Mouse (Mus musculus) lung, postnatal 0 days (tissue): ENCODE results near the gene Clk1. TPM values are rescaled to one million over a fixed set of nuclear protein-coding genes. Genes with fewer than 3 reads are reported as not detected.
"Not testable (repeated sequence)": the region's sequence is repeated elsewhere in the genome, so short reads cannot be mapped to it uniquely, and the experiment has no call there.

Experiments used
- ATAC-seq: fragments of 200-750 bp; cut with Nextera tagmentation; 2 replicates; pipeline ENCODE4 v1.8.0; 2017; ENCODE audit warnings: moderate library complexity
- DNase-seq: peaks from one replicate; pipeline ENCODE4 v3.0.0-alpha.2; 2016; ENCODE audit warnings: low spot score
- H3K27ac ChIP-seq: fragments of 300-500 bp; sonication (generic); 2 replicates; pipeline ENCODE4 v1.5.1; 2014; ENCODE audit warnings: antibody characterized with exemption, mild to moderate bottlenecking, low read length, mixed read lengths
- H3K27me3 ChIP-seq: fragments of 300-500 bp; sonication (generic); replicated peaks from 2 replicates; pipeline ENCODE4 v1.6.1; 2014; ENCODE audit warnings: low read length, mixed read lengths; ENCODE audit not compliant: insufficient read depth
- H3K36me3 ChIP-seq: fragments of 300-500 bp; sonication (generic); 2 replicates; pipeline ENCODE4 v1.6.1; 2014; ENCODE audit warnings: low read length, mixed read lengths; ENCODE audit not compliant: insufficient read depth
- H3K4me1 ChIP-seq: fragments of 300-500 bp; sonication (generic); 2 replicates; pipeline ENCODE4 v1.6.1; 2014; ENCODE audit warnings: antibody characterized with exemption, low read depth, low read length, mixed read lengths; ENCODE audit not compliant: insufficient read depth
- H3K4me2 ChIP-seq: fragments of 300-500 bp; sonication (generic); replicated peaks from 2 replicates; pipeline ENCODE4 v1.6.1; 2014; ENCODE audit warnings: low read depth, mild to moderate bottlenecking, low read length, moderate library complexity, mixed read lengths
- H3K4me3 ChIP-seq: fragments of 300-500 bp; sonication (generic); 2 replicates; pipeline ENCODE4 v1.5.1; 2014; ENCODE audit warnings: low read depth, low read length
- H3K9ac ChIP-seq: fragments of 300-500 bp; sonication (generic); replicated peaks from 2 replicates; pipeline ENCODE4 v1.6.1; 2014; ENCODE audit warnings: low read depth, mild to moderate bottlenecking
- H3K9me3 ChIP-seq: fragments of 300-500 bp; sonication (generic); 2 replicates; pipeline ENCODE4 v1.6.1; 2016; ENCODE audit warnings: low read length, mixed read lengths
- CTCF ChIP-seq: IDR thresholded peaks from 2 replicates; pipeline ENCODE4 v1.5.1; 2016; ENCODE audit warnings: antibody characterized with exemption, mild to moderate bottlenecking
- EP300 ChIP-seq: IDR thresholded peaks from 2 replicates; pipeline ENCODE4 v1.6.1; 2016; ENCODE audit warnings: antibody characterized with exemption, mild to moderate bottlenecking, control low read depth
- WGBS: fragments of 180-500 bp; shearing (Covaris S2); extraction: QIAGEN DNeasy Blood & Tissue Kit; methylation state at CpG from one replicate; pipeline ENCODE4 v1.1.7; 2014; 5-methylcytosine and 5-hydroxymethylcytosine counted together
- polyA plus RNA-seq: library from polyadenylated mRNA; unstranded; fragments of >200 nt; fragmentation: Nextera tagmentation; extraction: Ambion mirVana; gene quantifications from 2 replicates; pipeline ENCODE4 v1.2.1, GENCODE M21; 2015

Gene Clk1
- polyA plus RNA-seq, 1 experiment from 2014 or later, result 247 TPM

DNA sequence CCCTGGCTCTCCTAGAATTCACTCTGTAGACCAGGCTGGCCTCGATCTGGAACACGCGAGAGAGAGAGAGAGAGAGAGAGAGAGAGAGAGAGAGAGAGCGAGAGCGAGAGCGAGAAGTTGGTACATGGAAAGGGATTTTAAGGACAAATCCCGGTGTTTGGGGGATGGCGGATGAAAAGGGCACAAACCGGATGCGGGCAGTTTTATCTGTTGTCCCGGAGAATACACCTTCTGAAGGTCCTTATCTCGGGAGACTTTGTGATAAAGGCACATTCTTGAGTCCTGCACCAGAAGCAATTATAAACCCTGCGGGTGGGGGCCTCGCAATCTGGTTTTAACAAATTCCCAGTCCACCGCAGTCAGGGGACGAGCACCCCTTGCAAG, 31.6 kb downstream of the Clk1 start:
- peak overlapping the region; percentile 97 for H3K9ac ChIP-seq
- H3K27ac ChIP-seq, result peak overlapping the region; percentile 95
- peaks cover 5% of the 10 kb centered on the region; the same call in 1 of the 2 replicates for H3K4me1 ChIP-seq
- H3K27me3 ChIP-seq, result no peaks in the 10 kb centered on the region
- peak overlapping the region; percentile 82 for H3K4me2 ChIP-seq
- ATAC-seq (peak; percentile 3; the same call in 1 of the 2 replicates), DNase-seq (peak; percentile 70)
- H3K4me3 ChIP-seq, result peak overlapping the region; percentile 98
- WGBS, result 0% methylated on average over 16 of the region's 16 CpGs
- H3K9me3 ChIP-seq, result no peaks in the 10 kb centered on the region
- TF ChIP-seq EP300 (no peak), CTCF (no peak)
- peaks cover 5% of the 10 kb centered on the region; the same call in 1 of the 2 replicates for H3K36me3 ChIP-seq

DNA sequence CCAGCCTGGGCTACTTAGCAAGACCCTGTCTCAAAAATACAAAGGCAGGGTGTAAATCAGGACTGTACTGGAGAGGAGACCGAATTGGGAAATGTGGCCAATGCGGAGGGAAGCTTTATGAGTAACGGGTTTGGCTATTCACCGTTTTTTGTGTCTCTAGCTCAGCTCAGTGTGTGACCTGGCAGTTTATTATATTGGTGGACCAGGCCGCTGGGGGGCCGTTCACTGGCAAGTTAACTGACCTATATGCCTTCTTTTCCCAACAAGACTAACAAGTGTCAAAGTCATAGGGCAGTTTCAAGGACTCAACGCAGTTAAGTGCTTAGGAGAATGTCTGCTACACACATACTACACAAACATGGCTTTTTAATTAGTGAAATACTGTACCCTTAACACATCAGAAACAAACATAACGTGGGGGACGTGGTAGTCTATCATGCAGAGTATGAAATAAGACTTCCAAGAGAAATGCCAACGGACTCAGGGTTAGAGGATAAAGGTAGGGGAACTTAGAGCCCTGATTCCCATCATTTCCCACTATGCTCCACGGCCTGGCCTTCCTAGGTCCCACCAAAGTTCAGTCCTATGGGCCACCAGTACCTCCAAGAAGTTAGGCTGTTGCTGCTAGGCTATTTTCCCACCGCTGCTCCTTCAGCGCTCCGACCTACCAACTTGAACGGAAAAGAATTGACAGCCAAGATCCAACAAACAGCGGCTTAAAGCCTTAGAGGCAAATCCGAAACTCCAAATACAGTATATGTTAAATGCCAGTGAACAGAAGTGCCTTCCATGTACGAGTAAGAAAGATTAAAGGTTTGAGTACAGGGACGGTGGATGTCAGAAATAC, 32.2 kb downstream of the Clk1 start:
- DNase-seq, result peak; percentile 17
- no peaks in the 10 kb centered on the region for H3K27me3 ChIP-seq
- no peaks in the 10 kb centered on the region for H3K9me3 ChIP-seq
- TF ChIP-seq EP300, result no peak
- TF ChIP-seq CTCF, result no peak
- H3K4me3 ChIP-seq, result peak overlapping the region; percentile 98
- 39% methylated on average over 19 of the region's 19 CpGs for WGBS
- H3K4me2 ChIP-seq, result peak overlapping the region; percentile 82
- H3K4me1 ChIP-seq, result peaks cover 5% of the 10 kb centered on the region; the same call in 1 of the 2 replicates
- peak overlapping the region; percentile 95 for H3K27ac ChIP-seq
- no peaks in the 10 kb centered on the region; the same call in 1 of the 2 replicates for H3K36me3 ChIP-seq
- ATAC-seq, result no peak
- peak overlapping the region; percentile 97 for H3K9ac ChIP-seq

DNA sequence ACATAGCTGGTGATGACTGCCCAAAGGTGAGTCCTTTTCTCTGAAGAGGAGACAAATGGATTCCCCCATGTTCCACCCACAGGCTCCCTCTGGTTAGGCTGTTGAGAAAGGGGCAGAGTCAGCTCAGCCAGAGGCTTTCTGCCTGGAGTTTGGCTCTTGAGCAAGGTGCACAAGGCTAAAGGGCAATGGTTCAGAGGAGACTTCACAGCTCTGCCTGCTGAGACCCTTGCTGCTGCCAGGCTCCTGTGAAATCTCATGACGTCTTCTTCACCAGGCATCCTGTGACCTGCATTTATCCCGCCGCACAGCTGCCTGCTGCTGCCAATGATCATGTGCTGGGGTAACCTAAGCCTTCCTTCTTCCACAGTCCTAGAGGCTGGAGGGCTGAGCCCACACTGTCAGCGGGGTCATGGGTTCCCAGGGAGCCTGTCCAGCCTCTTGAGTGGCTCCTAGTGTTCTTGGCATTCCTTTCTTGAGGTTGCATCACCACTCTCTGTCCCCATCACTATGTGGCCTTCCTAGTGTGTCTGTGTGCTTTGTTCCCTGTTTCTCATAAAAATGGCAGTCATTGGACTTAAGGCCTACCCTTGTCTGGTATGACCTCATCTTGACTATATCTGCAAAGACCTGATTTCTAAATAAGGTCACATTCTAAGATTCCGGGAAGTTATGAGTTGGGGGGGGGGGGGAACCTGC, 41.1 kb downstream of the Clk1 start:
- TF ChIP-seq CTCF (no peak), EP300 (no peak)
- no peak overlapping the region for H3K27ac ChIP-seq
- peak; percentile 47 for DNase-seq
- no peak overlapping the region for H3K4me3 ChIP-seq
- no peak overlapping the region for H3K4me2 ChIP-seq
- WGBS, result 56% methylated on average over 5 of the region's 5 CpGs
- H3K27me3 ChIP-seq, result no peaks in the 10 kb centered on the region
- no peaks in the 10 kb centered on the region for H3K4me1 ChIP-seq
- no peaks in the 10 kb centered on the region for H3K36me3 ChIP-seq
- no peak overlapping the region for H3K9ac ChIP-seq
- peak; percentile 72 for ATAC-seq
- H3K9me3 ChIP-seq, result no peaks in the 10 kb centered on the region

DNA sequence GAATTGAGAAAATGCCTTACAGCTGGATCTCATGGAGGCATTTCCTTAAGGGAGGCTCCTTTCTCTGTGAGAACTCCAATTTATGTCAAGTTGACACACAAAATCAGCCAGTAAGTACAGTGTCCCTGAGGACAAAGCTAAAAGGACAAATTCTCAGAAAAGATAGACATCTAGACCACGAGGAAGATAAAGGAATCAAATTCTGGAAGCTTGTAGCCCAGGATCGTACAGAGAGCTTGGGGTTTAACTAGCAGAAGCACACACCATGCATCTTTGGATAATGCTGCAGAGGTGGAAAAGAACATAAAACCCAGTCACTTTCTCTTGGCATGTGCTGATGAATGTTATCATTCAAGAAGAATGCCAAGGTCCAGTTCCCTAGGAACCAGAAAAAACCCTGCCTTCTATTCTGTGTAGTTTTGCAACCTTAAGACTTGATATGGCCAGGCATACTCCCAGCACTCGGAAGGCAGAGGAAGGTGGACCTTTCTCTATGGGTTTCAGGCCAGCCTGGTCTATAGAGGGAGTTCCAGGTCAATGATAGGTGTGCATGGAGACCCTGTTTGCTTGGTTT, 48.2 kb downstream of the Clk1 start:
- Histone ChIP-seq H3K4me2 (no peak overlapping the region), H3K27ac (no peak overlapping the region), H3K9me3 (no peaks in the 10 kb centered on the region), H3K9ac (no peak overlapping the region), H3K4me1 (no peaks in the 10 kb centered on the region), H3K27me3 (no peaks in the 10 kb centered on the region), H3K36me3 (no peaks in the 10 kb centered on the region), H3K4me3 (no peak overlapping the region)
- WGBS, result 71% methylated on average over 3 of the region's 3 CpGs
- ATAC-seq (no peak), DNase-seq (no peak)
- TF ChIP-seq CTCF (no peak), EP300 (no peak)

DNA sequence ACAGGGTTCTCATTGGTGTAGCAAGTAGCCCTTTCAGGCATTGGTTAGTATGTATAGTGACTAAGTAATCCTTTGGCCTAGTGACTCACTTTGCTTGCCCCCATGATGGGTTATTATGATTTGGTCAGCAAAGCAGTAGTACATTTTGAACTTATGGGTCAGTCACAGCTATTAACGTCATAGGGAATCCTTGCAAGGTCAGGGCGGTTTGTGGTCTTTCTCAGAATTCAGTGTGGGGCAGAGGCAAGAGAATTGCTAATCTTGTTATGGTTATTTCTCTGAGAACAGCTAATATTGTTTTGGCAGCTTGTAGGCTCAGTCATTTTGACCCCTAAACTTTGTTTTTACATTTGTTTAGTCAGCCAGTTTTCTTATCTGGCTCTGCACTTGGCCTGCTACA, 49.6 kb downstream of the Clk1 start:
- H3K4me2 ChIP-seq, H3K9ac ChIP-seq, H3K27ac ChIP-seq, H3K4me3 ChIP-seq, H3K4me1 ChIP-seq, DNase-seq, ATAC-seq, H3K27me3 ChIP-seq, H3K9me3 ChIP-seq, H3K36me3 ChIP-seq: not testable (repeated sequence)
- 75% methylated on average over 2 of the region's 2 CpGs for WGBS

DNA sequence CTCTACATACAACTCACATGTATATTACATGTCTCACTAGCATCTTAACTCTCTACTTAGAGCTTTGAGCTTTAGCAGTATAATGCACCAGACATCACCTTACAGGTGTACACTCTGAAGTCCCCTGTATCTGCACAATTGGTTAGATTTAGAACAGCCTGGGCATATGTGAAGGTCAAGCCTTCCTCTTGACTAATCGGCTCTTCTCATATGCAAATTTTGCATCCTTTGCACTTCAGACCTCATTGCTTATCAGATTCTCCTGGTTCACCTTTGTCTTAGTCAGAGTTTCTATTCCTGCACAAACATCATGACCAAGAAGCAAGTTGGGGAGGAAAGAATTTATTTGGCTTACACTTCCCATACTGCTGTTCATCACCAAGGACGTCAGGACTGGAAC, 54.1 kb downstream of the Clk1 start:
- Histone ChIP-seq H3K9ac (no peak overlapping the region), H3K4me3 (no peak overlapping the region), H3K27ac (no peak overlapping the region), H3K27me3 (no peaks in the 10 kb centered on the region), H3K4me1 (no peaks in the 10 kb centered on the region), H3K9me3 (no peaks in the 10 kb centered on the region), H3K4me2 (no peak overlapping the region), H3K36me3 (no peaks in the 10 kb centered on the region)
- no peak for DNase-seq
- TF ChIP-seq EP300 (no peak), CTCF (no peak)
- 75% methylated on average over 2 of the region's 2 CpGs for WGBS
- ATAC-seq, result no peak
